Mouse (Mus musculus) ES-Bruce4 (cell line): ENCODE data around the gene Eif2ak1.

ENCODE experiments used
- CTCF ChIP-seq: IDR thresholded peaks from one replicate; pipeline ENCODE4 v1.8.1; 2011; ENCODE audit warnings: low read depth, low read length
- POLR2A ChIP-seq: IDR thresholded peaks from one replicate; pipeline ENCODE4 v1.8.1; 2011; ENCODE audit warnings: low read length; ENCODE audit not compliant: insufficient read depth

GRCm38 (mm10) chr5:143948361-143948760, 130.8 kb downstream of the Eif2ak1 start:
- TF ChIP-seq CTCF: no peak
- TF ChIP-seq POLR2A: no peak
